Mouse (Mus musculus) kidney, embryonic 14.5 days (tissue): Measurements from ENCODE around the gene Kif22. TPM values are rescaled to one million over a fixed set of nuclear protein-coding genes. Genes with fewer than 3 reads are reported as not detected.
A peak's percentile ranks its signal among the peaks of the same experiment; 100 is the strongest.
"Not testable (repeated sequence)": the region's sequence is repeated elsewhere in the genome, so short reads cannot be mapped to it uniquely, and the experiment has no call there.

Source experiments
- ATAC-seq: fragments of 200-750 bp; cut with Nextera tagmentation; 2 replicates; pipeline ENCODE4 v1.8.0; 2017; ENCODE audit warnings: moderate number of reproducible peaks, mild to moderate bottlenecking, moderate TSS enrichment, moderate library complexity; ENCODE audit not compliant: low FRiP score, low TSS enrichment
- H3K27ac ChIP-seq: fragments of 300-500 bp; sonication (generic); 2 replicates; pipeline ENCODE4 v1.5.1; 2014; ENCODE audit warnings: low read depth, mild to moderate bottlenecking, low read length, moderate library complexity, mixed read lengths
- H3K27me3 ChIP-seq: fragments of 300-500 bp; sonication (generic); 2 replicates; pipeline ENCODE4 v1.6.1; 2014; ENCODE audit warnings: mild to moderate bottlenecking, low read length; ENCODE audit not compliant: control insufficient read depth, insufficient read depth
- H3K36me3 ChIP-seq: fragments of 300-500 bp; sonication (generic); 2 replicates; pipeline ENCODE4 v1.6.1; 2014; ENCODE audit warnings: low read length, mixed read lengths; ENCODE audit not compliant: control insufficient read depth, insufficient read depth
- H3K4me1 ChIP-seq: fragments of 300-500 bp; sonication (generic); 2 replicates; pipeline ENCODE4 v1.6.1; 2014; ENCODE audit warnings: low read length, mixed read lengths; ENCODE audit not compliant: control insufficient read depth, insufficient read depth
- H3K4me2 ChIP-seq: fragments of 300-500 bp; sonication (generic); replicated peaks from 2 replicates; pipeline ENCODE4 v1.6.1; 2014; ENCODE audit warnings: low read depth, mild to moderate bottlenecking, low read length
- H3K4me3 ChIP-seq: fragments of 300-500 bp; sonication (generic); 2 replicates; pipeline ENCODE4 v1.5.1; 2014; ENCODE audit warnings: mild to moderate bottlenecking, low read length
- H3K9ac ChIP-seq: fragments of 300-500 bp; sonication (generic); 2 replicates; pipeline ENCODE4 v1.6.1; 2014; ENCODE audit warnings: low read depth, mild to moderate bottlenecking, low read length, moderate library complexity
- H3K9me3 ChIP-seq: fragments of 300-500 bp; sonication (generic); 2 replicates; pipeline ENCODE4 v1.6.1; 2016; ENCODE audit warnings: low read length; ENCODE audit not compliant: control insufficient read depth
- WGBS: fragments of 180-500 bp; shearing (Covaris S2); extraction: QIAGEN DNeasy Blood & Tissue Kit; methylation state at CpG from one replicate; pipeline ENCODE4 v1.1.7; 2014; 5-methylcytosine and 5-hydroxymethylcytosine counted together
- polyA plus RNA-seq: library from polyadenylated mRNA; unstranded; fragments of >200 nt; fragmentation: Nextera tagmentation; extraction: Ambion mirVana; gene quantifications from 2 replicates; pipeline ENCODE4 v1.2.1, GENCODE M21; 2014

Kif22 gene
- polyA plus RNA-seq: 129 and 151 TPM in 2 replicates

DNA sequence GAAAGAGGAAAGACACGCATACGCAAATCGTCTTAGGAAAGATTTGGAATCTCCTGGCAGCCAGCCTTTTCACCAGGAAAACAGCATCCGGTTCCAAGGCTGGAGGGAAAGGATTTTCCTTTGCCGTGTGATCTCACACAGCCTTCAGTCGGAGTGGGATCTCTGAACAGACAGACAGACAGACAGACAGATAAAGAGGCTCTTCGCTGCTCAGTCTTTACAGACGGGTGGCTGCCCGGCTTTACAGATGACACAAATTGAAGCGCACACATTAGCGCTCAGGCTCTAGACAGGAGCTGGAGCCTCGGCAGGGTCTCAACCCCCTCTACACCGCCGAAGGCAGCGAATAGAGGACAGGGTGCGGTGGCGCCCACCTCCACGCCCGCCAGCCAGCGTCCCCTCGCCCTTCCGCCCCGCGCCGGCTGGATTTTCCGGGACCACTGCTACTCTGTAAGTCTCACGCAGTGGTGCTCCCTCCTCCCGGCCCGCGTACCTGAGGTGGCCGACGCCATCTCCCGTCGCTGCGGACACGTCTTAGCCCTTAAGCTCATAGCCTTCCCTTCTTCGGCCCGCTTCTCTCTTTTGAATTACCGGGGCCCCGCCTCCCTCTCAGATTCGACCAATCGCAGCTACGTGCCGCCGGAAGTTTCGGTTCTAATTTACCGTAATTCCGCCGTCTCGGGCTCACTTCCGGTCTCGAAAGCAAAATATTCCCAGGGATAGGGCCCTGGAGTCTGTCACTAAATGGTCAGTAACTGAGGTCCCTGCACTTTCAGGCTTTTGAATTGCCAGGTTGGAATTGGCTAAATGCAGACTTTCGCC is at the start of gene Kif22:
Gene Kif22, minus strand, starts transcription at position 621 of the 822 bp plus-strand sequence.
- peak within 1 kb of the TSS; percentile 62 for H3K27ac ChIP-seq
- no peaks in the 10 kb centered on the region for H3K27me3 ChIP-seq
- H3K9me3 ChIP-seq: no peaks in the 10 kb centered on the region
- peak; percentile 94 for ATAC-seq
- peak within 1 kb of the TSS; percentile 96 for H3K4me3 ChIP-seq
- H3K36me3 ChIP-seq: peaks cover 12% of the 10 kb centered on the region; the same call in 1 of the 2 replicates
- H3K4me2 ChIP-seq: peak within 1 kb of the TSS; percentile 81
- H3K4me1 ChIP-seq: peaks cover 14% of the 10 kb centered on the region; the same call in 1 of the 2 replicates
- WGBS: under 1% methylated on average over 50 of the region's 53 CpGs
- H3K9ac ChIP-seq: peak within 1 kb of the TSS; percentile 93

DNA sequence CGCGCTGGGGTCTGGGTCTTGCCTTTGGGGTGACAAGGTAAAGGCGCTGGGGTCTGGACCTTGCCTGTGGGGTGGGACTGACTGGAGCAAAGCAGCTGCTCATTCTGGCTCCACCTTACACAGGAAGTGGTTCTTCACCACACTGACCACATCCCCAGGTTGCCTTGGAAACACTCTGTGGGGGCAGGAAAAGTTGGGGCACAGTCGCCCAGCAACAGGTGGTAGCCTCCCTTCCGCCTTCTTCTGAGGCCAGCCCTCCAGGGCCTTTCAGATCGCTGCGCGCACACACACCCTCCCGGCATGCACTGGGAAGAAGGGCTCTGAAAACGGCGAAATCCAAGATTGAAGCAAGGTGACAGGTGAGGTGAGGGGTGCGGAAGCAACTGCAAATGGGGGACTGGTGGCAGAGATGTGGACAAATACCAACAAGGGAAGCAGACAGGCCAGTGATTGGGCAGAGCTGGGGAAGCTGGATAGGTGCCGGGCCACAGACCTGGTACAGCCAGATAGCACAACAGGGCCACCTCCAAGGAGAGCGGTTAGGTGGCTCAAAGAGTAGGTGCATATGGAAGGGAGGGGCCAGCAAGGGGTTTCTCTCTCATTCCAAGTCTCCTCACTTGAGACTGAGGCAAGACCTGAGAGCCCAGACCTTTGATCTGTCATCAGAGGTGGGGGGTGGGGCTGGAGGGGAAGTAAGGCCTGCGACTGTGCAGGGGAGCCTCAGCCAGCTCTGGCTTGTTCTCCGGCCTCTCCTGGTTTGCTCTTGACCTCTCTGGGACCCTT is 49.0 kb upstream of the Kif22 start, which contains the start of gene AI467606:
Gene AI467606, plus strand, starts transcription at position 246 of the 783 bp plus-strand sequence.
- Histone ChIP-seq H3K4me1 (0 out of 2 replicates have a peak, but pooled peaks cover 7% of the 10 kb centered on the region), H3K27me3 (no peaks in the 10 kb centered on the region)

DNA sequence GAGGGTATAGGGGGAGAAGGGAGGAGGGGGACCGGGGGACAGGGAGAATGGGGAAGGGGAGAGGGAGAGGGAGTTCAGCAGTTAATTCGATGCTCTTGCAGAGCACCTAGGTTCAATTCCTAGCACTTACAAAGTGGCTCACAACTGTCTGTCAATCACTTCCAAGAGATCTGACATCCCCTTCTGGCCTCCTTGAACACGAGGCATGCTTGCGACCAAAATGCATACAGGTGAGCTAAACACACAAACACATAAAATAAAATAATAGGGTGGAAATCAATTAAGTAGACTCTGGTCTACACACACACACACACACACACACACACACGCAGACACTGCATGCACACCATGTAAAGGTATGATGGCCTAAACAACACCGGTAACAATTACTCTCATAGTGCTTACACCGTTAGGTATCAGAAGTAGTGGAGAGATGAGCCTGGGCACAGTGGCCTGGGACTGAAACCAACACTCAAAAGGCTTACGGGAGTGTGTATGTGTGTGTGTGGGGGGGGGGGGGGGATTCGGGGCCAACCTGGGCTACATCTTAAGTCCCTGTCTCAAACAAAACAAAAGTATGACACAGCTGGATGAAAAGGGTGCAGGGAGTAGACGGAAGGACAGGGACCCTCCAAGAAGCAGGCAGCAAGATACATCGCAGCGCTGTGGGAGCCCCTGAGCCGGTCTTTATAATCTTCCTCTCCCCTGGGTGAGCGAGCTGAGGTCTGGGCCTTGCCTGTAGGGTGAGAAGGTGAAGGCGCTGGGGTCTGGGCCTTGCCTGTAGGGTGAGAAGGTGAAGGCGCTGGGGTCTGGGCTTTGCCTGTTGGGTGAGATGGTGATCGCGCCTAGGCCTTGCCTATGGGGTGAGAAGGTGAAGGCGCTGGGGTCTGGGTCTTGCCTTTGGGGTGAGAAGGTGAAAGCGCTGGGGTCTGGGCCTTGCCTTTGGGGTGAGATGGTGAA is 48.2 kb upstream of the Kif22 start:
- H3K4me3 ChIP-seq: no peak overlapping the region
- H3K4me1 ChIP-seq: 0 out of 2 replicates have a peak, but pooled peaks cover 7% of the 10 kb centered on the region
- ATAC-seq: no peak
- H3K36me3 ChIP-seq: no peaks in the 10 kb centered on the region
- no peaks in the 10 kb centered on the region for H3K9me3 ChIP-seq
- H3K9ac ChIP-seq: no peak overlapping the region
- 0 out of 2 replicates have a peak overlapping the region, but pooled peaks have one; percentile 3 for H3K4me2 ChIP-seq
- no peaks in the 10 kb centered on the region for H3K27me3 ChIP-seq
- H3K27ac ChIP-seq: no peak overlapping the region
- 89% methylated on average over 20 of the region's 20 CpGs for WGBS

More for the DNA sequence above, 49.0 kb upstream of the Kif22 start, which contains the start of gene AI467606:
- peak; percentile 60 for ATAC-seq
- 58% methylated on average over 16 of the region's 16 CpGs for WGBS
- Histone ChIP-seq H3K4me3 (no peak within 1 kb of the TSS; the same call in 1 of the 2 replicates), H3K9ac (peak within 1 kb of the TSS; percentile 37; the same call in 1 of the 2 replicates), H3K36me3 (no peaks in the 10 kb centered on the region), H3K4me2 (peak within 1 kb of the TSS; percentile 22), H3K27ac (0 out of 2 replicates have a peak within 1 kb of the TSS, but pooled peaks have one; percentile 24), H3K9me3 (no peaks in the 10 kb centered on the region)

DNA sequence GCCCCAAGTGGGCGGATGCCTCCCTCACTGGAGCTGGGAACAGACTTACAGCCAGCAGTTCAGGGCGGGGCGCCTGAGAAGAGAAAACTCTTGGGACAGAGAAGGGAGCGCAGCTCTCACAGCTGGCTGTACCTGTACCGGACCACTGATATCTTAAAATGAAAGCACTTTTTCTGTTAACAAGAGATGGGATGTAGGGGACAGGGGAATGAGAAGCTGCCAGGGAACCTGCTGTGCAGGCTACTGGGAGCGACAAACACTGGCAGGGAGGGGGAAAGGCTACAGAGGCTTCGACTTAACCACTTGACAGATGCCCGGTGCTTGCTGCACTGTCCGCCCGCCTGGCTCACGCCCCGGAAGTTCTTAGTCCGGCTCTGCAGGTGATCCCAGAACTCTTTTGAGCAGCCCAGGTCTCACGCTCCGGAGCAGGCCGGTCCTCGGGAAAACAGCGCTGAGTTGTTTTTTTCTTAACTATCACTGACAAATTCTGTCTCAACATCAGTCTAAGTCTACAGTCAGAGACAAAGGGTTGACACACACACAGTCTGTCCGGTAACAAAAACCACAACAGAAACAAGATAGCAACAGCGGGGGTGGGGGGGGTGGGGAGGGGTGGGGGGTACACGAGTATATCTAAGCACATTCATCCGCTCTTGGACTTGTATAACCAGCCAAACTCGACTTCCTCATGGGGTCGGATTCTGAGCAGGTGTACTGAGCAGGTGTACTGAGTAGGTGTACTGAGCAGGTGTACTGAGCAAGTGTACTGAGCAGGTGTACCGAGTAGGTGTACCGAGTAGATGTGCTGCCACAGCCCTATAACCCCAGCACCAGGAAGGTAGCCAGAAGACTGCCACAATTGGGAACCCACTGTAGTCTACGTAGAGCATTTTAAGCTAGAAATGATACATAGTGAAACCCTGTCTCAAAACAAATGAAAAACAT is 46.9 kb upstream of the Kif22 start:
- WGBS: 23% methylated on average over 27 of the region's 27 CpGs
- Histone ChIP-seq H3K27ac (no peak overlapping the region), H3K9ac (no peak overlapping the region; the same call in 1 of the 2 replicates)

DNA sequence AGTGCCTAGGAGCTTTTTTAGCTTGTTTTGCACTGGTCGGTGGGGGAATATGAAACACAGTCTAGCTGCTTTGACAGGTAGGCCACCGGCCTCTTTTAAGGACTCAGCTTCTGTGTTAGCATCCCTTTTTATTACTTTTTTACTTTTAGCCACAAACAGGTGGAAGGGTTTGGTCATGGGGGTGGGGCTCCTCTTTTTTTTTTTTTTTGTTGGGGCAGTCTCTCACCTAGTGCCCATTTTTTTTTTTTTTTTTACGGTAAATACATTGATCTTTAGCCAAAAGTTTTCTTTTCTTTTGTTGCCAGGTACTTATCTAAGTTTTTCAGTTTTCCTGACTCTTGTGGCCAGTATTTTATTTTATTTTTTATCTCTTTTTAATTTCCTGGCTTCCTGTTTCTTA is 45.8 kb upstream of the Kif22 start:
- Histone ChIP-seq H3K9me3 (no peaks in the 10 kb centered on the region), H3K4me1 (0 out of 2 replicates have a peak, but pooled peaks cover 7% of the 10 kb centered on the region), H3K27ac (no peak overlapping the region), H3K4me2 (no peak overlapping the region), H3K27me3 (no peaks in the 10 kb centered on the region), H3K4me3 (no peak overlapping the region), H3K9ac (no peak overlapping the region), H3K36me3 (no peaks in the 10 kb centered on the region)
- WGBS: 82% methylated on average over 3 of the region's 3 CpGs
- ATAC-seq: no peak

More for the DNA sequence above, 46.9 kb upstream of the Kif22 start:
- Histone ChIP-seq H3K4me2 (0 out of 2 replicates have a peak overlapping the region, but pooled peaks have one; percentile 15), H3K36me3 (no peaks in the 10 kb centered on the region), H3K9me3 (no peaks in the 10 kb centered on the region), H3K4me3 (peak overlapping the region; percentile 0; the same call in 1 of the 2 replicates), H3K4me1 (0 out of 2 replicates have a peak, but pooled peaks cover 7% of the 10 kb centered on the region), H3K27me3 (no peaks in the 10 kb centered on the region)
- 0 out of 2 replicates have a peak, but pooled peaks have one; percentile 50 for ATAC-seq

DNA sequence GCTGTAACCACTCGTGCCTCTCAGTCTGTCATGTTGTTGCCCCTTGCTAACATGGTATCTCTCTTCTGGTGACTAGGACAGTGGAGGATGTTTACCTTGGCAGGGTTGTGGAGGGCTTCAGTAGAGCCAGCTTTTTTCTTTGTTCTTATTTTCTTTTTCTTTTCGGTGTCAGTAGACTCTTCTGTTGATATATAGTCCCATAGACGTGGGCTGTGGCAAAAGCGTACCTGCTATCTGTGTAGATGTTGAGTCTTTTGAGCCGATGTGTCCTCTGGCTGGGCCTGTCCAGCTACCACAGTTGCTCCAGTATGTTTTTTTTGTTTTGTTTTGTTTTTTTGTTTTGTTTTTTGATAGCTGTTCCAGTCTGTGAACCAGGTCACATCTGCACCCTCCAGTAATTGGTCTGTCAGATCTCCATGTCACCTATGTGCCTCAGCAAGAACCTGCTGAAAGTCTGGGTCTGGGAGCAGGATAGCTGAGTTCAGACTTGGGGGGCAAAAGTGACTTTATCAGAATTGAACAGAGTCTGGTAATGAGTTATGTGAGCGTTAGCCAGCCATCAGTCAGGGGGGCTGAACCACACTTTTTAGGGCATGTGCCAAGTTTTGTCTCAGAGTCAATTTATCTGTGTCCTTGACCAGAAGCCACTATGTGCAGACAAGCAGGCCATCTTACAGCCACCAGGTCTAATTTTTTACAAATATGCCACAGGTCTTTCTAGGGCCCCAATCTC is 45.2 kb upstream of the Kif22 start, which contains the start of gene Zg16:
Gene Zg16, minus strand, starts transcription at position 51 of the 733 bp plus-strand sequence.
- not testable (repeated sequence) for H3K4me3 ChIP-seq, H3K27me3 ChIP-seq, H3K27ac ChIP-seq, H3K36me3 ChIP-seq, H3K9ac ChIP-seq, ATAC-seq, H3K4me1 ChIP-seq, H3K9me3 ChIP-seq, H3K4me2 ChIP-seq
- WGBS: 75% methylated on average over 6 of the region's 6 CpGs

DNA sequence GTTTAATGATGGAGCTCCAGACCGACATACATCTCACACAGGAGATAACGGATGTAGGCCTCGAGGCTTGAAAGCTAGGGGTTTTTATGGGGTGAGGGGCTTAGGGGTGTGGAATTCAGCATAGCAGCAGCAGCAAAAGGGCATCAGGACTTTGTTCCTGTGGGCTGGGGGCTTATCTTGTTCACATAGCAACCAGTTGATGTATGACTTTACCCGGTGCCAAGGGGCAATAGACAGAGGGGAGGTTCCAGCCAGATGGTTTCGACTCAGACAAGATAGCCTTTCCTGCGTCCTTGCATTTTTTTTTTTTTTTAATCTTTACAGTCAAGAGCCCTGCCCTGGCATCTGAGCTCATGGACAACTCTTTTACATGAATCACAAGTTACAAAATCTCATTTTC is 43.5 kb upstream of the Kif22 start:
- H3K27me3 ChIP-seq, H3K36me3 ChIP-seq, H3K9me3 ChIP-seq, H3K9ac ChIP-seq, H3K4me1 ChIP-seq, ATAC-seq, H3K27ac ChIP-seq, H3K4me3 ChIP-seq, H3K4me2 ChIP-seq: not testable (repeated sequence)
- 52% methylated on average over 6 of the region's 6 CpGs for WGBS
